Mouse (Mus musculus): ENCODE measurements at regions not wholly inside any gene's neighbourhood (a gene's known extent, or its start where the extent isn't known, plus 50 kb on each side); places are given as distances from the start of the nearest gene placed in this dataset.
"Not testable (repeated sequence)": the region's sequence is repeated elsewhere in the genome, so short reads cannot be mapped to it uniquely, and the experiment has no call there.

DNA sequence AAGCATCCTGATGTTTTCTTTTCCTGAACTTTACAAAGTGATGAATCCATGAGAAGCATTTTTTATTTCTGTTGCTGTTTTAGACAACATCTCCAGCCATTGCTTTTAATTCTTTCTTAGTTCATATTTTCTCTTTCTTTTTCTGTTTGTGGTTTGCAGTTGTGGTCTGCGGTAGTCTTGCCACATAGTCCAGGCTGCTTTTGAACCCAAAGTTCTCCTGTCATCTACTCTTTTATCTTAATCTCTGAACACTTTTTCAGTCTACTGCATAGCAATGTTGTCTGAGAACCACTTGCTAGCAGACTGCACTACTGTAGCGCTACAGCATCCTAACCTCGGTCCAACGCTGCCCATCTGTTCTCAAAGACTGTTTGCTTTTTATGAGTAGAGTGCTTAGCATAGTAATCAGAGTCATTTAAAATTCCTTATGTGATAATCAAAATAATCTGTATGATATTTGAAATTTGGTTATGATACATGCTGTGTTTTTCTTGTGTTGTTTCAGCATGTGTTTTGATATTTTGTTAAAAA, 177.0 kb downstream of the Plppr4 start:
- H3K36me3 ChIP-seq (replicated peaks; ENCODE audit: control insufficient read depth, insufficient read depth, low read depth, low read length): no peaks in the 10 kb centered on the region
- ATAC-seq (replicated peaks; ENCODE audit: insufficient number of reproducible peaks, low FRiP score, low TSS enrichment, low read depth) (no peak), DNase-seq (ENCODE audit: low spot score) (no peak)
- H3K9me3 ChIP-seq (replicated peaks; ENCODE audit: control insufficient read depth, low read length): no peaks in the 10 kb centered on the region
- no peak overlapping the region for H3K4me2 ChIP-seq (ENCODE audit: low read depth, low read length)
- no peaks in the 10 kb centered on the region for H3K27me3 ChIP-seq (ENCODE audit: control insufficient read depth, insufficient read depth, low read length)
- H3K4me1 ChIP-seq (ENCODE audit: control insufficient read depth, insufficient read depth, low read length): no peaks in the 10 kb centered on the region
- no peak overlapping the region for H3K4me3 ChIP-seq (ENCODE audit: low read depth, low read length)
- H3K9ac ChIP-seq (replicated peaks; ENCODE audit: low read length): no peak overlapping the region
- H3K27ac ChIP-seq (replicated peaks; ENCODE audit: low read depth, low read length): no peak overlapping the region
- WGBS: 95% methylated on average over 4 of the region's 4 CpGs

DNA sequence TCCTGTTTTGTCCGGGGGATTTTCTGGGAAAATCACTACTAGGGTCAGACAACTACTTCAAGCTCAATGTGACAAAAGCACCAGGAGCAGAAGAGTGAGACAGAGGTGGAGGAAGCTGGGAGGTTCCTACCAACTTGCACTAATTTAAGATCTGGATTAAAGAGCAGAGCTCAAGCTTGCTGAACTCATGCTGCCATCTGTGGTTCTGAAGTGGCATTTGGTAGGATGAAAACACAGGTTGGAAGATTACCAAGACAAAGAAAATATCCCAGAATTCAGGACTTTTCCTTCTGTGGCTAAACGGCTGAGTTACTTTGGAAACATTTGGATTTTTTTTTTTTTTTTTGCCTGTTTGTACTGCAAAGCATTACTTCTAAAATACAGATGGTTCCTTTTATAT, 190.9 kb downstream of the Plppr4 start:
- Histone ChIP-seq H3K4me2 (ENCODE audit: low read depth, low read length) (no peak overlapping the region), H3K27ac (replicated peaks; ENCODE audit: low read depth, low read length) (no peak overlapping the region), H3K9me3 (replicated peaks; ENCODE audit: control insufficient read depth, low read length) (no peaks in the 10 kb centered on the region), H3K9ac (replicated peaks; ENCODE audit: low read length) (no peak overlapping the region), H3K36me3 (replicated peaks; ENCODE audit: control insufficient read depth, insufficient read depth, low read depth, low read length) (no peaks in the 10 kb centered on the region), H3K27me3 (ENCODE audit: control insufficient read depth, insufficient read depth, low read length) (no peaks in the 10 kb centered on the region), H3K4me1 (ENCODE audit: control insufficient read depth, insufficient read depth, low read length) (no peaks in the 10 kb centered on the region), H3K4me3 (ENCODE audit: low read depth, low read length) (no peak overlapping the region)
- ATAC-seq (replicated peaks; ENCODE audit: insufficient number of reproducible peaks, low FRiP score, low TSS enrichment, low read depth): no peak
- 59% methylated on average over 2 of the region's 2 CpGs for WGBS
- no peak for DNase-seq (ENCODE audit: low spot score)

DNA sequence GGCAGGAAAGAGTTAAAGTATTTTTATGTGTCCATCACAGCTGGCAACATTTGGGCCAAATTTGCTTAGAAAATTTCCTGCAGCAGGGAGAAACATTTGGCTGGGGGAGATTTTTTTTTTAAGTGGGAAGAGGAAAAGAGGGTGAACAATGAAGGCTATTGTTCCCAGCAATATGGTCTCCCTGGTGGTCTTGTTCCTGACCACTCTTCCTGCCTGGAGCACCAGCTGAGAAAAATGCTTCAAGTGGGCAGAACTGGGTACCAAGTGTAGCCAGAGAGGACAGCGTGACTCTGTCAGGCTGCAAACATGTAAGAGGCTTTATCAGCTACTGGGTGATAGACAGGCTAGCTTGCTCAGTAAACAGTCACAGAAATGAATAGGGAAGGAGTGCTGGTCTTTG, 194.3 kb upstream of the Palmd start:
- DNase-seq (ENCODE audit: low spot score): peak; percentile 42
- H3K27ac ChIP-seq (replicated peaks; ENCODE audit: low read depth, low read length): no peak overlapping the region
- WGBS: 25% methylated on average over 1 of the region's 1 CpGs

DNA sequence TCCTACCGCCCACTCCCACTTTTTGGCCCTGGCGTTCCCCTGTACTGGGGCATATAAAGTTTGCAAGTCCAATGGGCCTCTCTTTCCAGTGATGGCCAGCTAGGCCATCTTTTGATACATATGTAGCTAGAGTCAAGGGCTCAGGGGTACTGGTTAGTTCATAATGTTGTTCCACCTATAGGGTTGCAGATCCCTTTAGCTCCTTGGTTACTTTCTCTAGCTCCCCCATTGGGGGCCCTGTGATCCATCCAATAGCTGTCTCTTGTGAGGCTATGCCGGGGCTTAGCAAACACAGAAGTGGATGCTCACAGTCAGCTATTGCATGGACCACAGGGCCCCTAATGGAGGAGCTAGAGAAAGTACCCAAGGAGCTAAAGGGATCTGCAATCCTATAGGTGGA, 191.9 kb upstream of the Palmd start:
- 91% methylated on average over 3 of the region's 3 CpGs for WGBS
- DNase-seq (ENCODE audit: low spot score); H3K9ac ChIP-seq (replicated peaks; ENCODE audit: low read length); H3K4me1 ChIP-seq (ENCODE audit: control insufficient read depth, insufficient read depth, low read length); H3K9me3 ChIP-seq (replicated peaks; ENCODE audit: control insufficient read depth, low read length); ATAC-seq (replicated peaks; ENCODE audit: insufficient number of reproducible peaks, low FRiP score, low TSS enrichment, low read depth); H3K27me3 ChIP-seq (ENCODE audit: control insufficient read depth, insufficient read depth, low read length); H3K4me2 ChIP-seq (ENCODE audit: low read depth, low read length); H3K36me3 ChIP-seq (replicated peaks; ENCODE audit: control insufficient read depth, insufficient read depth, low read depth, low read length); H3K27ac ChIP-seq (replicated peaks; ENCODE audit: low read depth, low read length); H3K4me3 ChIP-seq (ENCODE audit: low read depth, low read length): not testable (repeated sequence)

More for the DNA sequence above, 194.3 kb upstream of the Palmd start:
- Histone ChIP-seq H3K9me3 (replicated peaks; ENCODE audit: control insufficient read depth, low read length) (no peaks in the 10 kb centered on the region), H3K4me3 (ENCODE audit: low read depth, low read length) (no peak overlapping the region), H3K4me1 (ENCODE audit: control insufficient read depth, insufficient read depth, low read length) (no peaks in the 10 kb centered on the region), H3K9ac (replicated peaks; ENCODE audit: low read length) (no peak overlapping the region), H3K27me3 (ENCODE audit: control insufficient read depth, insufficient read depth, low read length) (no peaks in the 10 kb centered on the region), H3K36me3 (replicated peaks; ENCODE audit: control insufficient read depth, insufficient read depth, low read depth, low read length) (no peaks in the 10 kb centered on the region), H3K4me2 (ENCODE audit: low read depth, low read length) (no peak overlapping the region)
- ATAC-seq (replicated peaks; ENCODE audit: insufficient number of reproducible peaks, low FRiP score, low TSS enrichment, low read depth): no peak; the same call in 1 of the 2 replicates

DNA sequence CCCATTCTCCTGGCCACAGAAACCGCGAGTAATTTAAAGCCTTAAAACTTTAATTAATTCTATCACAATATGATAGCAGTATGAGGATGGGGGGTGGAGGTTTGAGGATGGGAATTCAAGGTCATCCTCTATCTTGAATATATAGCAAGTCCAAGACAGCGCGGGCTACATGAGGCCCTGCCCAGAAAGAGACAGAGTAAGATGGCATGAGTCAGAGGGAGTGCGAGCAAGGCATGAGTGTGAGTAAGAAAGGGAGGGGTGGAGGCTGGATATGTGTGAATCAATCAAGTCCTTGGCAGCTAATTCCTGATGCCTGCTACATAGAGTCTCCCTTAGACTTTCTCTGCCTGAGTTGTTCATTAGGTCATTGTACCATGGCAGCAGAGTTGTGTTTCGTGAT, 186.5 kb upstream of the Palmd start:
- WGBS: 90% methylated on average over 6 of the region's 6 CpGs
- 0 out of 2 replicates have a peak, but pooled peaks have one; percentile 56 for ATAC-seq (replicated peaks; ENCODE audit: insufficient number of reproducible peaks, low FRiP score, low TSS enrichment, low read depth)

DNA sequence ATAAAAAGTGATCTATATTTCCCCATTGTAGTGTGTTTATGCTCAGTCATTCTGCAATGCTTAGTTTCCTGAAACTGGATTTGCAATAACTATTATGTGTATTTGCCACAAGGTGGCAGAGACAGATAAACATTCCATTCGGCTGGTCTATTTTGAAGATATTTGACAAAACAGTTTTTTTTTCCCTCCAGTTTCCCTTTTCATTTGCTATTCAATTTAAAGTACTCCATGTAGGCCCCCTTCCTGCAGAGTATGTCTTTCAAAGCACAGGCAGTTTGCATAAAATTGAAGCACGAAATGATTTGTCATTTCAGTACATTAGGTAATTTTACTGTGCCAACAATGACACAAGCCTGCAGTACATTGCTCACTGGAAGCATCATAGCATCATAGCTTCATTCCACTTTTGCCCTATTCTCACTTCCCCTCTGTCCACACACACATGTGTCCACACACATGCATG, 184.3 kb upstream of the Palmd start:
- H3K4me1 ChIP-seq (ENCODE audit: control insufficient read depth, insufficient read depth, low read length): no peaks in the 10 kb centered on the region
- ATAC-seq (replicated peaks; ENCODE audit: insufficient number of reproducible peaks, low FRiP score, low TSS enrichment, low read depth) (no peak), DNase-seq (ENCODE audit: low spot score) (peak; percentile 48)
- no peak overlapping the region for H3K9ac ChIP-seq (replicated peaks; ENCODE audit: low read length)
- no peak overlapping the region for H3K4me3 ChIP-seq (ENCODE audit: low read depth, low read length)
- H3K36me3 ChIP-seq (replicated peaks; ENCODE audit: control insufficient read depth, insufficient read depth, low read depth, low read length): no peaks in the 10 kb centered on the region
- H3K4me2 ChIP-seq (ENCODE audit: low read depth, low read length): no peak overlapping the region
- no peaks in the 10 kb centered on the region for H3K27me3 ChIP-seq (ENCODE audit: control insufficient read depth, insufficient read depth, low read length)
- WGBS: 58% methylated on average over 2 of the region's 2 CpGs
- no peak overlapping the region for H3K27ac ChIP-seq (replicated peaks; ENCODE audit: low read depth, low read length)
- no peaks in the 10 kb centered on the region for H3K9me3 ChIP-seq (replicated peaks; ENCODE audit: control insufficient read depth, low read length)

More for the DNA sequence above, 186.5 kb upstream of the Palmd start:
- Histone ChIP-seq H3K4me1 (ENCODE audit: control insufficient read depth, insufficient read depth, low read length) (no peaks in the 10 kb centered on the region), H3K9ac (replicated peaks; ENCODE audit: low read length) (no peak overlapping the region), H3K4me3 (ENCODE audit: low read depth, low read length) (no peak overlapping the region), H3K27me3 (ENCODE audit: control insufficient read depth, insufficient read depth, low read length) (no peaks in the 10 kb centered on the region), H3K27ac (replicated peaks; ENCODE audit: low read depth, low read length) (no peak overlapping the region), H3K9me3 (replicated peaks; ENCODE audit: control insufficient read depth, low read length) (no peaks in the 10 kb centered on the region), H3K4me2 (ENCODE audit: low read depth, low read length) (no peak overlapping the region), H3K36me3 (replicated peaks; ENCODE audit: control insufficient read depth, insufficient read depth, low read depth, low read length) (no peaks in the 10 kb centered on the region)
- no peak for DNase-seq (ENCODE audit: low spot score)

DNA sequence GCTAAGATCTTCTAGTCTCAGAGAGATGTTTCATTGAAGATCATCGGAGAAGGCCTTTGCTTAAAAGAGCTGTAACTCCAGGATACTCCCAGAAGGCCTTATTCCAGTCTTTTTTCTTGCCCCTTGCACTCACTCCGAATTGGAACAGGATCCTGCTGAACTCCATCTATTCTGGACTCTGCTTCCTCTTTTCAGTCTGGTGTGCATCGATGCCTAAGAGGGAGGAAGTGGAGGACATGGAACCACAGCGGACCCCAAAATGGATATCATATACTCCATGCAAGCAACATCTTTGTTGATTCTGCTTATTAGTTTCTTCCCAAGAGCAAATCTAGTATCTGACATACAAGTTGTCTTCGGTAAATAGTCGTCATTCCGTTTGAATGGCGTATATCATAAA, 183.6 kb upstream of the Palmd start:
- no peaks in the 10 kb centered on the region for H3K4me1 ChIP-seq (ENCODE audit: control insufficient read depth, insufficient read depth, low read length)
- DNase-seq (ENCODE audit: low spot score) (no peak), ATAC-seq (replicated peaks; ENCODE audit: insufficient number of reproducible peaks, low FRiP score, low TSS enrichment, low read depth) (no peak)
- H3K27ac ChIP-seq (replicated peaks; ENCODE audit: low read depth, low read length): no peak overlapping the region
- H3K36me3 ChIP-seq (replicated peaks; ENCODE audit: control insufficient read depth, insufficient read depth, low read depth, low read length): no peaks in the 10 kb centered on the region
- H3K4me2 ChIP-seq (ENCODE audit: low read depth, low read length): no peak overlapping the region
- H3K9me3 ChIP-seq (replicated peaks; ENCODE audit: control insufficient read depth, low read length): no peaks in the 10 kb centered on the region
- H3K9ac ChIP-seq (replicated peaks; ENCODE audit: low read length): no peak overlapping the region
- WGBS: 89% methylated on average over 8 of the region's 8 CpGs
- no peak overlapping the region for H3K4me3 ChIP-seq (ENCODE audit: low read depth, low read length)
- no peaks in the 10 kb centered on the region for H3K27me3 ChIP-seq (ENCODE audit: control insufficient read depth, insufficient read depth, low read length)

DNA sequence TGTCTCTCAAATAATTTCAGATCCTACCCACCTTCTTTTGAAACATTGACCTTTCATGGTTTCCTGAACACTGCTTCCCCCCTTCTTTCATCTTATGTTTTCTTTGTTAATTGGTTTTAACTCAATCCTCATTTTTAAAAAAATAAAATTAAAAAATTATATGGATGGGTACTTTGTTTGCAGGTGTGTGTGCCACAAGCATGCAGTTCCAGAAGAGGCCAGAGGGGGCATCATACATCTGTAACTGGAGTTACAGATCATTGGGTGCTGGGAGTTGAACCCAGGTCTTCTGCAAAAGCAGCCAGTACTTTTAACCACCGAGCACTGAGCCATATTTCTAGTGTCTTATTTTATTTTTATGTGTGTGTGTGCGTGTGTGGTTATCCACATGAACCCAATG, 178.6 kb upstream of the Palmd start:
- H3K4me3 ChIP-seq (ENCODE audit: low read depth, low read length): no peak overlapping the region
- H3K4me1 ChIP-seq (ENCODE audit: control insufficient read depth, insufficient read depth, low read length): no peaks in the 10 kb centered on the region
- H3K27ac ChIP-seq (replicated peaks; ENCODE audit: low read depth, low read length): no peak overlapping the region
- WGBS: 85% methylated on average over 2 of the region's 2 CpGs
- no peak for DNase-seq (ENCODE audit: low spot score)
- no peak for ATAC-seq (replicated peaks; ENCODE audit: insufficient number of reproducible peaks, low FRiP score, low TSS enrichment, low read depth)
- H3K36me3 ChIP-seq (replicated peaks; ENCODE audit: control insufficient read depth, insufficient read depth, low read depth, low read length): no peaks in the 10 kb centered on the region
- H3K9ac ChIP-seq (replicated peaks; ENCODE audit: low read length): no peak overlapping the region
- no peak overlapping the region for H3K4me2 ChIP-seq (ENCODE audit: low read depth, low read length)
- H3K9me3 ChIP-seq (replicated peaks; ENCODE audit: control insufficient read depth, low read length): no peaks in the 10 kb centered on the region
- no peaks in the 10 kb centered on the region for H3K27me3 ChIP-seq (ENCODE audit: control insufficient read depth, insufficient read depth, low read length)
